Mouse (Mus musculus) yolk sac, embryonic 10.5 days (tissue): ENCODE data around the gene Adgrl3.
"Not testable (repeated sequence)": the region's sequence is repeated elsewhere in the genome, so short reads cannot be mapped to it uniquely, and the experiment has no call there.

Experiments
- DNase-seq: peaks from one replicate; pipeline ENCODE4 v3.0.0-alpha.2; 2017; ENCODE audit warnings: low spot score

Adgrl3 gene

GRCm38 (mm10) chr5:81405582-81406143 lies 385.7 kb downstream of the Adgrl3 start:
- DNase-seq, result no peak

GRCm38 (mm10) chr5:81417326-81417725 lies 397.4 kb downstream of the Adgrl3 start:
- DNase-seq, result no peak

- DNase-seq, result no peak
Observed at GRCm38 (mm10) chr5:81427393-81427792, 407.5 kb downstream of the Adgrl3 start.

GRCm38 (mm10) chr5:81436375-81436774 lies 416.4 kb downstream of the Adgrl3 start:
- DNase-seq, result no peak

- no peak for DNase-seq
Observed at GRCm38 (mm10) chr5:81442150-81442549, 422.2 kb downstream of the Adgrl3 start.

- no peak for DNase-seq
Observed at GRCm38 (mm10) chr5:81465971-81466370, 446.0 kb downstream of the Adgrl3 start.

GRCm38 (mm10) chr5:81474681-81475080 lies 454.7 kb downstream of the Adgrl3 start:
- DNase-seq, result no peak

GRCm38 (mm10) chr5:81475406-81475805 lies 455.5 kb downstream of the Adgrl3 start:
- no peak for DNase-seq

- no peak for DNase-seq
Observed at GRCm38 (mm10) chr5:81475971-81476606, 456.2 kb downstream of the Adgrl3 start.

- DNase-seq, result no peak
Observed at GRCm38 (mm10) chr5:81480911-81481310, 461.0 kb downstream of the Adgrl3 start.

- DNase-seq, result no peak
Observed at GRCm38 (mm10) chr5:81483890-81484289, 464.0 kb downstream of the Adgrl3 start.

- no peak for DNase-seq
Observed at GRCm38 (mm10) chr5:81501076-81501475, 481.1 kb downstream of the Adgrl3 start.

GRCm38 (mm10) chr5:81518720-81519496 lies 499.0 kb downstream of the Adgrl3 start:
- DNase-seq, result no peak

GRCm38 (mm10) chr5:81519497-81520382 lies 499.8 kb downstream of the Adgrl3 start:
- DNase-seq, result peak; percentile 4

GRCm38 (mm10) chr5:81522760-81523159 lies 502.8 kb downstream of the Adgrl3 start:
- DNase-seq, result no peak

GRCm38 (mm10) chr5:81524532-81524961 lies 504.6 kb downstream of the Adgrl3 start:
- DNase-seq, result no peak

- no peak for DNase-seq
Observed at GRCm38 (mm10) chr5:81525326-81525725, 505.4 kb downstream of the Adgrl3 start.

GRCm38 (mm10) chr5:81531639-81532038 lies 511.7 kb downstream of the Adgrl3 start:
- no peak for DNase-seq

GRCm38 (mm10) chr5:81550211-81550610 lies 530.3 kb downstream of the Adgrl3 start:
- DNase-seq, result no peak

- not testable (repeated sequence) for DNase-seq
Observed at GRCm38 (mm10) chr5:81555149-81555548, 535.2 kb downstream of the Adgrl3 start.

- no peak for DNase-seq
Observed at GRCm38 (mm10) chr5:81556008-81556407, 536.1 kb downstream of the Adgrl3 start.

- no peak for DNase-seq
Observed at GRCm38 (mm10) chr5:81558965-81559364, 539.0 kb downstream of the Adgrl3 start.
